Mouse (Mus musculus): Measurements from ENCODE around the gene Nedd4. TPM values are rescaled to one million over a fixed set of nuclear protein-coding genes. Genes with fewer than 3 reads are reported as not detected.

Gene Nedd4
- polyA plus RNA-seq, 1 experiment from 2014 or later = 377 TPM

DNA sequence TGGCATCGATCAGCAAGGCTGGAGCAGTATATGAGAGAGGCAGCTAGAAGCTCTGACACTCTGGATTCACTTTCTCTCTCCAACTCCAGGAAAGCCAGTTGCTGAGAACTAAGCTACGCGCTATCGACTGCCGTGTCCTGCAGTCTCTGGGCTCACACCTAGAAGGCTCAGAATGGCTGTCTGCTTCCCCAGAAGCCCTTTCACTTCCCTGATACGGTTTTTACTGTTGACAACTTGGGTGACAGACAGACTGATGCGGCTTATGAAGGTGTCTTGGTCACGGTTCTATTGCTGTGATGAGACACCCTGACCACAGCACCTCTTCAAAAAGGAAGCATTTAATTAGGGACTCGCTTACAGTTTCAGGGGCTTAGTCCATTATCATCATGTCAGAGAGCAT lies 90.5 kb downstream of the Nedd4 start:
- Histone ChIP-seq H3K27ac (no peak overlapping the region), H3K9me3 (replicated peaks; ENCODE audit: low read length) (no peaks in the 10 kb centered on the region), H3K36me3 (ENCODE audit: insufficient read depth, low read length) (peaks cover 13% of the 10 kb centered on the region), H3K27me3 (ENCODE audit: insufficient read depth, low read length) (no peaks in the 10 kb centered on the region), H3K4me3 (replicated peaks; ENCODE audit: low read depth, low read length) (no peak overlapping the region), H3K9ac (ENCODE audit: low read depth, low read length) (no peak overlapping the region), H3K4me2 (ENCODE audit: low read length) (no peak overlapping the region), H3K4me1 (replicated peaks; ENCODE audit: insufficient read depth, low read length) (no peaks in the 10 kb centered on the region)
- TF ChIP-seq CTCF (IDR thresholded peaks at IDR 0.05; ENCODE audit: low read depth) = no peak
- DNase-seq (ENCODE audit: low spot score) (no peak), ATAC-seq (replicated peaks; ENCODE audit: low FRiP score, low read depth) (no peak)
- 64% methylated on average over 9 of the region's 9 CpGs for WGBS

- peaks cover 2% of the 10 kb centered on the region; the same call in 1 of the 2 replicates for H3K36me3 ChIP-seq (ENCODE audit: insufficient read depth, low read length)
- no peak overlapping the region for H3K27ac ChIP-seq
- H3K27me3 ChIP-seq (ENCODE audit: insufficient read depth, low read length) = no peaks in the 10 kb centered on the region
- TF ChIP-seq CTCF (IDR thresholded peaks at IDR 0.05; ENCODE audit: low read depth) = no peak
- no peak overlapping the region for H3K4me2 ChIP-seq (ENCODE audit: low read length)
- H3K4me3 ChIP-seq (replicated peaks; ENCODE audit: low read depth, low read length) = no peak overlapping the region
- no peak overlapping the region for H3K9ac ChIP-seq (ENCODE audit: low read depth, low read length)
- WGBS = 12% methylated on average over 7 of the region's 7 CpGs
- ATAC-seq (replicated peaks; ENCODE audit: low FRiP score, low read depth) (no peak), DNase-seq (ENCODE audit: low spot score) (no peak)
- H3K4me1 ChIP-seq (replicated peaks; ENCODE audit: insufficient read depth, low read length) = no peaks in the 10 kb centered on the region
- H3K9me3 ChIP-seq (replicated peaks; ENCODE audit: low read length) = no peaks in the 10 kb centered on the region
Observed at GRCm38 (mm10) chr9:72753741-72754140, 91.6 kb downstream of the Nedd4 start.

DNA sequence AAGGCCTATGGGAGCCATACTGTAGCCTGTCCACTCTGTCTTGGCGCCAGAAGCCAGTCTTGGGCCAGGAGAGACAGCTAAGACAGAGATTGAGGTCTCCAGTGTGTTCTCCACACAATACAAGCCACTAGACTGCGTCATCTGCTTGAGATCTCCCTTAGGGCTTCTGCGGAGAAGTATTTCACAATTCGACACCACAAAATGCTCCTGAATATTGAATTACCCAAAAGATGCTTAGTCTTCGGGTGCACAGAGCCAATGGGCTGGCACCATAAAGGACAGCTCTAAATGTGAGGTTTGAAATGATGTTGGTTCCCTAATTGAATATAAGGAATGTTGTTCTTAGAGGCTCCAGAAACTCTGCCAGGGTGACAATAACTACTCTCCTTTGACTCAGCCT lies 95.0 kb downstream of the Nedd4 start:
- H3K36me3 ChIP-seq (ENCODE audit: insufficient read depth, low read length) = no peaks in the 10 kb centered on the region
- H3K4me2 ChIP-seq (ENCODE audit: low read length) = no peak overlapping the region
- H3K27ac ChIP-seq = no peak overlapping the region
- ATAC-seq (replicated peaks; ENCODE audit: low FRiP score, low read depth) = no peak
- H3K4me3 ChIP-seq (replicated peaks; ENCODE audit: low read depth, low read length) = no peak overlapping the region
- H3K27me3 ChIP-seq (ENCODE audit: insufficient read depth, low read length) = no peaks in the 10 kb centered on the region
- no peaks in the 10 kb centered on the region for H3K4me1 ChIP-seq (replicated peaks; ENCODE audit: insufficient read depth, low read length)
- H3K9ac ChIP-seq (ENCODE audit: low read depth, low read length) = no peak overlapping the region
- H3K9me3 ChIP-seq (replicated peaks; ENCODE audit: low read length) = no peaks in the 10 kb centered on the region
- 72% methylated on average over 5 of the region's 5 CpGs for WGBS
- no peak for TF ChIP-seq CTCF (IDR thresholded peaks at IDR 0.05; ENCODE audit: low read depth)
- no peak for DNase-seq (ENCODE audit: low spot score)

DNA sequence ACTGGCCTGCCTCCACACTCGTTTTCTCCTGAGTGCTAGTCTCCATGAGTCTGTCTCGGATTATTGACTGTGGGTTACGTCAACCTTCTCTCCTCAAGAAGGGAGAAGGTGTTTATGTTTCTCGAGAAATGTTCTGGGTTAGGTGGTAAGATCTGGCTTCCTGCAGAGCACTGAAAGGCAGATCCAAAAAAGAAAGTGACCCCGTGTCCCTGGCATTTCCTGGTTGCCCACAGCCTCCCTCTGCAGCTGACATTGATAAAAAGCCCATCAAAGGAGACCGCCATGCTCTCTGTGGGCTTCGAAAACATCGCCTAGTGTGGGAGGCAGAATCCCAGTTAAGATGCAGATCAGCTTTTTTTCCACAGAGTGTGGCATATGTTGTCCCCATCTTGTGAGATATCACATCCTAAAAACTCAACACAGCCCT lies 96.6 kb downstream of the Nedd4 start:
- H3K27ac ChIP-seq = no peak overlapping the region
- 0 out of 2 replicates have a peak, but pooled peaks have one; percentile 17 for ATAC-seq (replicated peaks; ENCODE audit: low FRiP score, low read depth)

GRCm38 (mm10) chr9:72763050-72763718 lies 101.0 kb downstream of the Nedd4 start:
- TF ChIP-seq CTCF (IDR thresholded peaks at IDR 0.05; ENCODE audit: low read depth) = no peak
- Histone ChIP-seq H3K4me1 (replicated peaks; ENCODE audit: insufficient read depth, low read length) (no peaks in the 10 kb centered on the region), H3K27ac (no peak overlapping the region), H3K27me3 (ENCODE audit: insufficient read depth, low read length) (no peaks in the 10 kb centered on the region), H3K4me2 (ENCODE audit: low read length) (no peak overlapping the region), H3K9ac (ENCODE audit: low read depth, low read length) (no peak overlapping the region), H3K9me3 (replicated peaks; ENCODE audit: low read length) (no peaks in the 10 kb centered on the region), H3K4me3 (replicated peaks; ENCODE audit: low read depth, low read length) (no peak overlapping the region), H3K36me3 (ENCODE audit: insufficient read depth, low read length) (no peaks in the 10 kb centered on the region)
- DNase-seq (ENCODE audit: low spot score) (peak; percentile 57), ATAC-seq (replicated peaks; ENCODE audit: low FRiP score, low read depth) (no peak)
- 21% methylated on average over 3 of the region's 3 CpGs for WGBS

More for the DNA sequence above, 96.6 kb downstream of the Nedd4 start:
- no peak for TF ChIP-seq CTCF (IDR thresholded peaks at IDR 0.05; ENCODE audit: low read depth)
- Histone ChIP-seq H3K4me2 (ENCODE audit: low read length) (no peak overlapping the region; the same call in 1 of the 2 replicates), H3K9me3 (replicated peaks; ENCODE audit: low read length) (no peaks in the 10 kb centered on the region), H3K4me1 (replicated peaks; ENCODE audit: insufficient read depth, low read length) (no peaks in the 10 kb centered on the region), H3K4me3 (replicated peaks; ENCODE audit: low read depth, low read length) (no peak overlapping the region), H3K27me3 (ENCODE audit: insufficient read depth, low read length) (no peaks in the 10 kb centered on the region), H3K9ac (ENCODE audit: low read depth, low read length) (no peak overlapping the region), H3K36me3 (ENCODE audit: insufficient read depth, low read length) (no peaks in the 10 kb centered on the region)
- 14% methylated on average over 8 of the region's 8 CpGs for WGBS
- peak; percentile 67 for DNase-seq (ENCODE audit: low spot score)

GRCm38 (mm10) chr9:72766789-72767349 lies 104.7 kb downstream of the Nedd4 start:
- DNase-seq (ENCODE audit: low spot score) = peak; percentile 93
- Histone ChIP-seq H3K27me3 (ENCODE audit: insufficient read depth, low read length) (no peaks in the 10 kb centered on the region), H3K4me2 (ENCODE audit: low read length) (peak overlapping the region; percentile 51), H3K4me3 (replicated peaks; ENCODE audit: low read depth, low read length) (peak overlapping the region; percentile 6; the same call in 1 of the 2 replicates), H3K9me3 (replicated peaks; ENCODE audit: low read length) (no peaks in the 10 kb centered on the region), H3K4me1 (replicated peaks; ENCODE audit: insufficient read depth, low read length) (no peaks in the 10 kb centered on the region), H3K9ac (ENCODE audit: low read depth, low read length) (no peak overlapping the region; the same call in 1 of the 2 replicates), H3K36me3 (ENCODE audit: insufficient read depth, low read length) (no peaks in the 10 kb centered on the region), H3K27ac (no peak overlapping the region)
- TF ChIP-seq CTCF (IDR thresholded peaks at IDR 0.05; ENCODE audit: low read depth) = peak; percentile 90
- peak; percentile 72 for ATAC-seq (replicated peaks; ENCODE audit: low FRiP score, low read depth)
- under 1% methylated on average over 17 of the region's 17 CpGs for whole genome bisulfite sequencing
